Mouse (Mus musculus): ENCODE data around the gene Plekhm1. TPM values are rescaled to one million over a fixed set of nuclear protein-coding genes. Genes with fewer than 3 reads are reported as not detected.

The Plekhm1 gene
- total RNA-seq, 2 experiments from 2014 or later = 17.0 to 19.8 TPM

- DNase-seq (ENCODE audit: extremely low spot score in 1 of 2, low spot score in 2 of 2) = no peak
- intact Hi-C loops (cut with DNase I) = no loop called here
- TF ChIP-seq CTCF (IDR thresholded peaks at IDR 0.05) = no peak
- Histone ChIP-seq H3K4me3 (no peak overlapping the region), H3K27ac (peak overlapping the region; percentile 47)
These were observed 66.9 kb downstream of the Plekhm1 start for GRCm38 (mm10) chr11:103345408-103346091.

GRCm38 (mm10) chr11:103344494-103345332 lies 67.8 kb downstream of the Plekhm1 start:
- DNase-seq (ENCODE audit: extremely low spot score in 1 of 2, low spot score in 2 of 2) = no peak
- no peak overlapping the region for H3K4me3 ChIP-seq
- intact Hi-C loops (cut with DNase I) = no loop called here
- no peak for TF ChIP-seq CTCF (IDR thresholded peaks at IDR 0.05)
- peak overlapping the region; percentile 47 for H3K27ac ChIP-seq

- Histone ChIP-seq H3K27ac (no peak overlapping the region; the same call in 1 of the 2 replicates), H3K4me3 (no peak overlapping the region)
- no peak for TF ChIP-seq CTCF (IDR thresholded peaks at IDR 0.05)
- intact Hi-C loops (cut with DNase I) = no loop called here
- DNase-seq (ENCODE audit: extremely low spot score in 1 of 2, low spot score in 2 of 2) = no peak
These were observed 68.6 kb downstream of the Plekhm1 start for GRCm38 (mm10) chr11:103343881-103344280.

- DNase-seq (ENCODE audit: extremely low spot score in 1 of 2, low spot score in 2 of 2) = no peak
- intact Hi-C loops (cut with DNase I) = no loop called here
- H3K27ac ChIP-seq = no peak overlapping the region
- TF ChIP-seq CTCF (IDR thresholded peaks at IDR 0.05) = no peak
- H3K4me3 ChIP-seq = no peak overlapping the region
These were observed 69.4 kb downstream of the Plekhm1 start for GRCm38 (mm10) chr11:103343063-103343462.

DNA sequence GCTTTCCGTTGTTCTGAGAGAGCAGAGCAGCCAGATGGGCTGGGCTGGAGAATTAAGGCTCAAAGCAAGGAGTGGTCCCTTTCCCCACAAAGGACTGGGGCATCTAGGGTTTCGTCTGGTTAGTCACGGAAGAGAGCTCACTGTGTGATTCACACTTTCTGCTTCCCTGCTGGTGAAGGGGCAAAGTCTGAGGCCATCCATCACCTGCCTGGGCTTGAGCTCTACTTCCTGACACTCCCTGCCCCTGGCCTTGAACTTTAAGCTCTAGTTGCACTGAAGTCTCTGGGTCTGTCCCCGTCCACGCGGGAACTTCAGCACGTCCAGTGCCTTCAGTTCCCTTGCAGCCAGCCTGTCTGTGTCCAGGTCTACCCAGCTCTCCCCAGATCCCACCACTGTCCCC lies 71.8 kb downstream of the Plekhm1 start:
- DNase-seq (ENCODE audit: extremely low spot score in 1 of 2, low spot score in 2 of 2) = no peak
- intact Hi-C loops (cut with DNase I) = no loop called here
- TF ChIP-seq CTCF (IDR thresholded peaks at IDR 0.05) = no peak
- Histone ChIP-seq H3K4me3 (no peak overlapping the region), H3K27ac (no peak overlapping the region)

- Histone ChIP-seq H3K27ac (no peak overlapping the region), H3K4me3 (no peak overlapping the region)
- no peak for TF ChIP-seq CTCF (IDR thresholded peaks at IDR 0.05)
- intact Hi-C loops (cut with DNase I) = no loop called here
- no peak for DNase-seq (ENCODE audit: extremely low spot score in 1 of 2, low spot score in 2 of 2)
These were observed 72.4 kb downstream of the Plekhm1 start for GRCm38 (mm10) chr11:103340130-103340529.

DNA sequence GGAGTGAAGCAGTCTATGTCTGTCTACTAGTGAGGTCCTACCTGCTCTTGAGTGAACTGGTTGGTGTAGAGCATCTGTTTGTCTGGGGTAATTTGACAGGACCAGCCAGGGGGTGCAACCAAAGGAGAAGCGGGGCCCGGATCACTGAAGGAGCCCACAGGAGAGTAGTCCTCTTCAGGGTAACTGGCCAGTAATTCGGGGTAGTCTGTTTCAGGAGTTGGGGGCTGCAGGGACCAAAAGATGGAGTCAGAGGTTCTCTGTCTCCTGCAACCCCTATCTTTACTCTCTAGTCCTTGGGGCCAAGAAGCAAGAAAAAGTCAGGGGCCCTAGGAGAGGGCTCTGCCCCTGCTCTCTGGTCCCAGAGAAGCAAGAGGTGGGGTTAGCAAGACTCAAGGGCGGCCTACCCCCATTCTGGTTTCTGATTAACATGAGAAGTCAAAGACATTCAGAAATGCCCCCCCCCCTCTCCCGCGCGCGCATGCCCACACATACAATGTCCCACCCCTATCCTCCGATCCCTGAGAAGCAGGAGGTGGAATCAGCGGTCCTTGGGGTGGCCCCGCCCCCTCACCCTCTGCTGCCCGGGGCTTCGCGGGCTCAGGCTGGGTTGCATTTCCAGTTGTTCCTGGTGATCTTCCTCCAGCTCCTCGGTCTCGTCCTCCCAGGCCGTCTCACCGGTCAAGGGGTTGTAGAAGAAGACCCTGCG lies 72.9 kb downstream of the Plekhm1 start:
- intact Hi-C loops (cut with DNase I) = no loop called here
- TF ChIP-seq CTCF (IDR thresholded peaks at IDR 0.05) = no peak
- DNase-seq (ENCODE audit: extremely low spot score in 1 of 2, low spot score in 2 of 2) = no peak

GRCm38 (mm10) chr11:103338671-103339070 lies 73.8 kb downstream of the Plekhm1 start:
- Histone ChIP-seq H3K4me3 (no peak overlapping the region), H3K27ac (no peak overlapping the region)
- intact Hi-C loops (cut with DNase I) = no loop called here
- DNase-seq (ENCODE audit: extremely low spot score in 1 of 2, low spot score in 2 of 2) = no peak
- no peak for TF ChIP-seq CTCF (IDR thresholded peaks at IDR 0.05)

More for the DNA sequence above, 72.9 kb downstream of the Plekhm1 start:
- H3K4me3 ChIP-seq = no peak overlapping the region
- no peak overlapping the region for H3K27ac ChIP-seq

- H3K4me3 ChIP-seq = no peak overlapping the region
- H3K27ac ChIP-seq = no peak overlapping the region
- intact Hi-C loops (cut with DNase I) = no loop called here
- DNase-seq (ENCODE audit: extremely low spot score in 1 of 2, low spot score in 2 of 2) = no peak
- TF ChIP-seq CTCF (IDR thresholded peaks at IDR 0.05) = no peak
These were observed 74.4 kb downstream of the Plekhm1 start for GRCm38 (mm10) chr11:103338119-103338518.

DNA sequence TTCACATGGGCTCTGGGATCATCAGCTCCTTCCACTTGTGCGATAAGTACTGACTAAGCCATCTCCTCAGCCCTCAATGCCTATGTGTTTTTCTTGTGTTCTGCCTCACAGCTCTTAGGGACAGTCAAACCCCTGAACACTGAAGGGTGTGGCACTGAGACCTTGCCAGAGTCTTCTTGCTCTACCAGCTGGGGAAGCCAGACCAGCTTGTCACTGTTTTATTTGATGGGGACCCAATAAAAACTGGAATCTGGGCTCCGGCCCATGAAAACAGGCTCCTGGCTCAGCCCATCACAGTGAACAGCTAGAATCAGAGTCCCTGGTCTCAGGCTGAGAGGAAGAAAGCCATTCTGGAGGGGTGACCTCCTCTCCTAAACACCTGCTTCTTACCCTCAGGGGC lies 75.3 kb downstream of the Plekhm1 start:
- DNase-seq (ENCODE audit: extremely low spot score in 1 of 2, low spot score in 2 of 2) = no peak
- no peak overlapping the region for H3K27ac ChIP-seq
- no peak overlapping the region for H3K4me3 ChIP-seq
- TF ChIP-seq CTCF (IDR thresholded peaks at IDR 0.05) = no peak
- intact Hi-C loops (cut with DNase I) = no loop called here

GRCm38 (mm10) chr11:103335561-103335960 lies 76.9 kb downstream of the Plekhm1 start:
- no peak for TF ChIP-seq CTCF (IDR thresholded peaks at IDR 0.05)

GRCm38 (mm10) chr11:103334925-103335324 lies 77.6 kb downstream of the Plekhm1 start:
- Histone ChIP-seq H3K4me3 (no peak overlapping the region), H3K27ac (no peak overlapping the region)
- DNase-seq (ENCODE audit: extremely low spot score in 1 of 2, low spot score in 2 of 2) = no peak
- intact Hi-C loops (cut with DNase I) = loop anchor here (1.0 kb wide), 1 partner anchor 221 kb away; no protein-coding TSS in a partner anchor
- no peak for TF ChIP-seq CTCF (IDR thresholded peaks at IDR 0.05)

More at GRCm38 (mm10) chr11:103335561-103335960, 76.9 kb downstream of the Plekhm1 start:
- no peak for DNase-seq (ENCODE audit: extremely low spot score in 1 of 2, low spot score in 2 of 2)
- Histone ChIP-seq H3K27ac (no peak overlapping the region), H3K4me3 (no peak overlapping the region)
- intact Hi-C loops (cut with DNase I) = no loop called here

All from left cerebral cortex, adult 2 months (tissue).